Mouse (Mus musculus) ES-Bruce4 (cell line): Measurements from ENCODE around the gene Rps6kl1. TPM values are rescaled to one million over a fixed set of nuclear protein-coding genes. Genes with fewer than 3 reads are reported as not detected.
A peak's percentile ranks its signal among the peaks of the same experiment; 100 is the strongest.

Source experiments
- H3K27ac ChIP-seq: 2 replicates; pipeline ENCODE4 v1.5.1; 2012; ENCODE audit warnings: low read length, inconsistent platforms; ENCODE audit not compliant: insufficient read depth
- H3K27me3 ChIP-seq: 2 replicates; pipeline ENCODE4 v1.6.1; 2012; ENCODE audit warnings: mild to moderate bottlenecking, low read length, inconsistent platforms; ENCODE audit not compliant: control insufficient read depth, poor library complexity, insufficient read depth, severe bottlenecking
- H3K36me3 ChIP-seq: 2 replicates; pipeline ENCODE4 v1.6.1; 2012; ENCODE audit warnings: inconsistent platforms, mild to moderate bottlenecking, low read length, moderate library complexity; ENCODE audit not compliant: control insufficient read depth, poor library complexity, insufficient read depth, severe bottlenecking
- H3K4me1 ChIP-seq: one replicate; pipeline ENCODE4 v1.8.1; 2011; ENCODE audit warnings: low read length; ENCODE audit not compliant: control insufficient read depth, insufficient read depth
- H3K4me3 ChIP-seq: 2 replicates; pipeline ENCODE4 v1.5.1; 2011; ENCODE audit warnings: low read depth, mild to moderate bottlenecking, low read length
- H3K9ac ChIP-seq: 2 replicates; pipeline ENCODE4 v1.6.1; 2012; ENCODE audit warnings: low read depth, mild to moderate bottlenecking, inconsistent platforms; ENCODE audit not compliant: poor library complexity, severe bottlenecking
- H3K9me3 ChIP-seq: replicated peaks from 2 replicates; pipeline ENCODE4 v1.6.1; 2012; ENCODE audit warnings: mild to moderate bottlenecking, low read length, inconsistent platforms; ENCODE audit not compliant: control insufficient read depth, poor library complexity, insufficient read depth, severe bottlenecking
- CTCF ChIP-seq: IDR thresholded peaks from one replicate; pipeline ENCODE4 v1.8.1; 2011; ENCODE audit warnings: low read depth, low read length
- EP300 ChIP-seq: IDR thresholded peaks from 2 replicates; pipeline ENCODE4 v1.6.1; 2011; ENCODE audit warnings: low read depth, low read length; ENCODE audit not compliant: insufficient read depth
- POLR2A ChIP-seq: IDR thresholded peaks from one replicate; pipeline ENCODE4 v1.8.1; 2011; ENCODE audit warnings: low read length; ENCODE audit not compliant: insufficient read depth
- polyA plus RNA-seq: library from polyadenylated mRNA; stranded (reverse); fragments of >200 nt; gene quantifications from 2 replicates; pipeline ENCODE4 v1.2.4, GENCODE M21; 2011; ENCODE audit warnings: low read depth; ENCODE audit not compliant: missing spikeins, insufficient read depth, insufficient read length

The Rps6kl1 gene
- polyA plus RNA-seq, 1 experiment: 3.0 TPM

DNA sequence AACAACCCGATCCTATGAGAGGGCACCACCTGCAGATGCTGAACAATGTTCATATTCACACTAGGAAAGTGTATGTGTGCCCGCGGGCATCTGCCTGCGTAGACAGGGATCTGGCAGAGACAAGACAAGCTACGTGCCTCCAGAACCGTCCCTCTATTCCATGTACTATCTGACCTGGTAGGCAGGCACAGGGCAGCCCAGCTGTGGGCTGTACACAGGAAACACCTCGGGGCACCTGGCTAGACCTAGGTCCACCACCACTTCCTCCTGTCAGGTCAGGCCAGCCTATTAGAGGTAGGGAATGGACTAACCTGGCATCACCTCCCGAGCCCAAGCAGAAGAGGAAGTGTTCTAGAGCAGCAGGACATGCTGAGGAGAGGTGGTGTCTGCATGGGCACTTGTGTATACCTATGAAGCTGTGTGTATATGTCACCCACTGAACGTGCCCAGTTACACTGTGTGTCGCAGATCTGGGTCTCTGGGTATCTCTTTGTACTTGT, 26.7 kb upstream of the Rps6kl1 start, which contains the start of gene Pgf:
Pgf (minus strand) TSS at position 51 of the 500 bp plus-strand sequence.
- Histone ChIP-seq H3K9ac (no peak within 1 kb of the TSS), H3K9me3 (no peaks in the 10 kb centered on the region), H3K4me3 (peak within 1 kb of the TSS; percentile 22), H3K27me3 (no peaks in the 10 kb centered on the region), H3K4me1 (no peaks in the 10 kb centered on the region), H3K36me3 (no peaks in the 10 kb centered on the region), H3K27ac (no peak within 1 kb of the TSS)
- TF ChIP-seq POLR2A (no peak), CTCF (no peak), EP300 (no peak)

DNA sequence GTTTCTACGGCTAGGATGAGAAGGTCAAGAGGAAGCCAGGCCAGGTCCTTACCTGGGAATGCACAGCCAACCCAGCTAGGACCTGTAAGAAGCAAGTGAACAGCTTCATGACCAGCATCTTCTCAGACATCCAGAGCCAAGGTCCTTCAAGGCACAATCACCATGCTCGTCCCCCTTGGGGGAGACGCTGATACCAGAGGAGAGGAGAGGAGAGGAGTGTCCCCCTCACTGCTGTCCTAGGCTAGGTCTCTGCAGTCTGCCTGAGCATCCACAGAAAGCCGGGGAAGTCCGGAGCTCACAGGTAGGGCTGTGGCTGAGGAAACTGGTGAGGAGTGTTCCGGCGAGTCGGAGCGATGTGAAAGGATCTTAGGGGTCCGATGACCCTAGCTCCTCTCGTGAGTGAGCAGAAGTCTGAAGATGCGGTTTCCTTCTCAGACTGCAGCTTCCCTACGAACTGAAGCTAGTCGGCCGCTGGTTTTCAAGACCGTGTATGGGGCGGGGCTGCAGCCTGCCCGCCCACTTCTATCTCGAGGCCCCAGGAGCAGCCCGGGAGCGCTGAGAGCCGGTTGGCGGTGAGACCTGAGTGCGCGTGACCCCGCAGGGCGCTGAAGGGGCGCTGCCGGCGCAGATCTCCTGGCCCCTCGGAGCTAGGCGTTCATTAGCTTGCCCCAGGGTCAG, 25.9 kb upstream of the Rps6kl1 start:
- Histone ChIP-seq H3K4me1 (no peaks in the 10 kb centered on the region), H3K36me3 (no peaks in the 10 kb centered on the region), H3K9me3 (no peaks in the 10 kb centered on the region), H3K27me3 (no peaks in the 10 kb centered on the region), H3K4me3 (peak overlapping the region; percentile 22), H3K9ac (no peak overlapping the region), H3K27ac (no peak overlapping the region)
- TF ChIP-seq EP300 (no peak), POLR2A (no peak), CTCF (no peak)

- H3K27ac ChIP-seq: no peak overlapping the region
- H3K9me3 ChIP-seq: no peaks in the 10 kb centered on the region
- no peak overlapping the region for H3K4me3 ChIP-seq
- no peaks in the 10 kb centered on the region for H3K36me3 ChIP-seq
- no peaks in the 10 kb centered on the region for H3K27me3 ChIP-seq
- no peak overlapping the region for H3K9ac ChIP-seq
- H3K4me1 ChIP-seq: no peaks in the 10 kb centered on the region
- TF ChIP-seq CTCF (no peak), EP300 (no peak), POLR2A (no peak)
These were observed 25.1 kb upstream of the Rps6kl1 start for GRCm38 (mm10) chr12:85175926-85176845.

DNA sequence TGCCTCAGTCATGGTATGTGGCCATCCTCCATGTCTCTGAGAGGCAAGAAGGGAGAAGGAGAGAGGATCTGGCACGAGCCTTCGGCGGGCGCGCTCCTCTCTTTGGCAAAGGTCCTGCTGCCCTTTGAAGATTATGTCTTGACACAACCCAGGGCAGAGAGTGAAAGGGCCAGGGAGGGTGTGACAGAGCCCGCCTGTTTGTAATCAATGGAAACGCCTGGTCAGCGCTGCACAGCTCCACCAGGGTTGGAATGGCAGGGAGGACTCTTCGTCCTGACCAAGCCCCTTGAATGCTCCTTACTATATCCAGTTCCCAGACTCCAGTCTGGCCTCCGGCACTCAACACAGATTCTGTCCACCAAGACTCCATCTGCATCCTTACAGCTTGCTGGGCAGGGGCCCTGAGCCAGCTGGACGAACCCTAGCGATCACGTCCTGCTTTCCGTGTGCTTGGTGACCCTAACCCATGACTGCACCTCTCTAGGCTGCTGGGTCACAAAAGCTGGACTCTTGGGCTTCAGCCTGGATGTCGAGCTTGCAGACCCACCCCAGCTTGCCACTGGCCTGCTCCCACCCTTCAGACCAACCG, 24.1 kb upstream of the Rps6kl1 start:
- no peak overlapping the region for H3K4me3 ChIP-seq
- H3K9me3 ChIP-seq: no peaks in the 10 kb centered on the region
- H3K4me1 ChIP-seq: no peaks in the 10 kb centered on the region
- H3K27ac ChIP-seq: no peak overlapping the region
- no peak overlapping the region for H3K9ac ChIP-seq
- no peak for TF ChIP-seq EP300
- no peak for TF ChIP-seq CTCF
- no peak for TF ChIP-seq POLR2A
- no peaks in the 10 kb centered on the region for H3K27me3 ChIP-seq
- no peaks in the 10 kb centered on the region for H3K36me3 ChIP-seq

DNA sequence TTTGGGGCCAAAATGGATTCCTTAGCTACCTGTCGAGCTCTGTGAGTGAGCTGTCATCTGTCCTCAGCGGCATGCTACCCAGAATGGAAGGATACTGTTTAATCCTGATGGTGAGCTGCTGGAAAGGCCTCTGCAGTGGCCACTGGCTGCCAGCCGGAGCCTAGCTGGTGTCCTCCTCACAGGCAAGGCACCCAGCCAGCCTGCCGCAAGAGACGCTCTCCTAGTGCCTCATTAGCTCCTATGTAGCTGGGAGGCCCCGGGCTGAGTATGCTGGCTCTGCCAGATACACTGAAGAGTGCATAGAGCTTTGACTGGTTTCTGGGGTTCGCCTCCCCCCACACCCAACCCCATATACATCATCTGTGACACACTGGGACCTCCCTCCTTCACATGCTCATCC, 23.0 kb upstream of the Rps6kl1 start:
- no peak overlapping the region for H3K27ac ChIP-seq

More for the DNA sequence above, 23.0 kb upstream of the Rps6kl1 start:
- Histone ChIP-seq H3K4me3 (no peak overlapping the region), H3K27me3 (no peaks in the 10 kb centered on the region), H3K36me3 (no peaks in the 10 kb centered on the region), H3K4me1 (no peaks in the 10 kb centered on the region), H3K9ac (no peak overlapping the region), H3K9me3 (no peaks in the 10 kb centered on the region)
- TF ChIP-seq EP300: no peak
- TF ChIP-seq CTCF: no peak
- TF ChIP-seq POLR2A: no peak
